ENCODE assay signal across 8 mouse cellular contexts in genomic region chr6:8958081-8958919, GRCm38 (mm10). TPM values are rescaled to one million over a fixed set of nuclear protein-coding genes. Genes with fewer than 3 reads are reported as not detected.
DNase-seq lines count a peak whose midpoint lies in the region; ATAC-seq lines count a peak whose summit lies in the region.

No protein-coding gene starts in this region.

- intact Hi-C loops in heart, postnatal 25 days (cut with DNase I), result no loop called here

- peak overlapping the region; percentile 26; the same call in 1 of the 2 replicates for H3K4me2 ChIP-seq in heart, embryonic 14.5 days (ENCODE audit: low read length)
- peak overlapping the region; percentile 44 for H3K4me2 ChIP-seq in embryonic facial prominence, embryonic 13.5 days
- peak overlapping the region; percentile 46; the same call in 1 of the 2 replicates for H3K4me2 ChIP-seq in kidney, embryonic 15.5 days
- H3K4me2 ChIP-seq in neural tube, embryonic 15.5 days, result peak overlapping the region; percentile 63

- H3K27me3 ChIP-seq in heart, embryonic 14.5 days (ENCODE audit: control insufficient read depth, insufficient read depth, low read length), result peaks cover 59% of the 10 kb centered on the region
- H3K27me3 ChIP-seq in embryonic facial prominence, embryonic 13.5 days, result peaks cover 69% of the 10 kb centered on the region
- peaks cover 63% of the 10 kb centered on the region for H3K27me3 ChIP-seq in kidney, embryonic 15.5 days
- H3K27me3 ChIP-seq in neural tube, embryonic 15.5 days (replicated peaks), result peaks cover 23% of the 10 kb centered on the region

- H3K9ac ChIP-seq in heart, embryonic 14.5 days (ENCODE audit: low read length), result no peak overlapping the region
- no peak overlapping the region for H3K9ac ChIP-seq in embryonic facial prominence, embryonic 13.5 days
- no peak overlapping the region for H3K9ac ChIP-seq in kidney, embryonic 15.5 days
- H3K9ac ChIP-seq in neural tube, embryonic 15.5 days (replicated peaks), result peak overlapping the region; percentile 44; the same call in 1 of the 2 replicates

- no peaks in the 10 kb centered on the region for H3K36me3 ChIP-seq in heart, embryonic 14.5 days (ENCODE audit: control insufficient read depth, insufficient read depth, low read length)
- H3K36me3 ChIP-seq in embryonic facial prominence, embryonic 13.5 days, result no peaks in the 10 kb centered on the region
- H3K36me3 ChIP-seq in kidney, embryonic 15.5 days, result no peaks in the 10 kb centered on the region
- H3K36me3 ChIP-seq in neural tube, embryonic 15.5 days, result no peaks in the 10 kb centered on the region

- no peak for DNase-seq in heart, postnatal 25 days (ENCODE audit: low spot score)
- peak; percentile 55 for DNase-seq in ZHBTc4 (ENCODE audit: low read depth, low spot score)
- no peak for DNase-seq in spleen, postnatal 10 days (ENCODE audit: low spot score in 2 of 2)
- no peak for DNase-seq in lung, postnatal 25 days (ENCODE audit: low spot score)

- H3K4me1 ChIP-seq in heart, embryonic 14.5 days (ENCODE audit: control insufficient read depth in 2 of 2, insufficient read depth in 2 of 2, low read length in 2 of 2), result no peaks in the 10 kb centered on the region
- H3K4me1 ChIP-seq in embryonic facial prominence, embryonic 13.5 days, result peaks cover 6% of the 10 kb centered on the region; the same call in 1 of the 2 replicates
- peaks cover 17% of the 10 kb centered on the region for H3K4me1 ChIP-seq in kidney, embryonic 15.5 days
- H3K4me1 ChIP-seq in neural tube, embryonic 15.5 days, result peaks cover 38% of the 10 kb centered on the region

- H3K4me3 ChIP-seq in heart, embryonic 14.5 days (ENCODE audit: control insufficient read depth in 1 of 2, insufficient read depth in 1 of 2, low read depth in 1 of 2, low read length in 2 of 2), result no peak overlapping the region; a peak in 1 of 4 replicates
- no peak overlapping the region for H3K4me3 ChIP-seq in embryonic facial prominence, embryonic 13.5 days
- no peak overlapping the region for H3K4me3 ChIP-seq in kidney, embryonic 15.5 days (replicated peaks)
- peak overlapping the region; percentile 38 for H3K4me3 ChIP-seq in neural tube, embryonic 15.5 days (replicated peaks)

- WGBS in heart, embryonic 14.5 days, result 5% methylated on average over 28 of the region's 28 CpGs
- WGBS in embryonic facial prominence, embryonic 13.5 days, result 4% methylated on average over 28 of the region's 28 CpGs
- 3% methylated on average over 28 of the region's 28 CpGs for WGBS in kidney, embryonic 15.5 days
- 1% methylated on average over 28 of the region's 28 CpGs for whole genome bisulfite sequencing in neural tube, embryonic 15.5 days

- no peak for ATAC-seq in heart, embryonic 14.5 days (ENCODE audit: insufficient number of reproducible peaks, insufficient read depth, low FRiP score, low read depth)
- no peak for ATAC-seq in embryonic facial prominence, embryonic 13.5 days (ENCODE audit: insufficient number of reproducible peaks, insufficient read depth, low FRiP score, low TSS enrichment, low read depth)
- peak; percentile 60 for ATAC-seq in kidney, embryonic 15.5 days (replicated peaks; ENCODE audit: low FRiP score)
- ATAC-seq in neural tube, embryonic 15.5 days (ENCODE audit: low FRiP score), result peak; percentile 85

- H3K27ac ChIP-seq in heart, embryonic 14.5 days (replicated peaks in 1 of 2; ENCODE audit: control insufficient read depth in 1 of 2, insufficient read depth in 1 of 2, low read depth in 2 of 2, low read length in 2 of 2), result no peak overlapping the region
- no peak overlapping the region for H3K27ac ChIP-seq in embryonic facial prominence, embryonic 13.5 days
- no peak overlapping the region for H3K27ac ChIP-seq in kidney, embryonic 15.5 days
- 0 out of 2 replicates have a peak overlapping the region, but pooled peaks have one; percentile 38 for H3K27ac ChIP-seq in neural tube, embryonic 15.5 days (replicated peaks)

- no peaks in the 10 kb centered on the region for H3K9me3 ChIP-seq in heart, embryonic 14.5 days (ENCODE audit: control insufficient read depth, low read length)
- no peaks in the 10 kb centered on the region for H3K9me3 ChIP-seq in embryonic facial prominence, embryonic 13.5 days
- no peaks in the 10 kb centered on the region for H3K9me3 ChIP-seq in kidney, embryonic 15.5 days (replicated peaks)
- no peaks in the 10 kb centered on the region for H3K9me3 ChIP-seq in neural tube, embryonic 15.5 days (replicated peaks)

RNA-seq across cellular contexts. Expression of gene Nxph1, which starts 10.1 kb away (rescaled TPM):
- polyA plus RNA-seq in heart, embryonic 14.5 days (2014; fragmentation: Nextera tagmentation; extraction: Ambion mirVana), result 0.24 and 0.28 TPM in 2 replicates
- total RNA-seq in heart, postnatal 25 days (2021), result not detected
- polyA plus RNA-seq in embryonic facial prominence, embryonic 13.5 days (2015; fragmentation: Nextera tagmentation; extraction: Ambion mirVana), result 2.9 and 3.2 TPM in 2 replicates
- 0.38 and 0.39 TPM in 2 replicates for polyA plus RNA-seq in kidney, embryonic 15.5 days (2015; fragmentation: Nextera tagmentation; extraction: Ambion mirVana)
- 80.9 and 110 TPM in 2 replicates for polyA plus RNA-seq in neural tube, embryonic 15.5 days (2015; fragmentation: Nextera tagmentation; extraction: Ambion mirVana)

Comparison
In these comparisons a context has a peak if more than half of its experiments do, and no peak if none do; other contexts are left out.
1. ATAC-seq: peak in kidney, embryonic 15.5 days (single experiment) and neural tube, embryonic 15.5 days (single experiment); none in heart, embryonic 14.5 days (single experiment) and embryonic facial prominence, embryonic 13.5 days (single experiment).
2. RNA of gene Nxph1, which starts 10.1 kb away (polyA plus RNA-seq): 80.9 to 110 TPM in neural tube, embryonic 15.5 days; 2.9 to 3.2 TPM in embryonic facial prominence, embryonic 13.5 days, 0.38 to 0.39 TPM in kidney, embryonic 15.5 days and 0.24 to 0.28 TPM in heart, embryonic 14.5 days; every median in the first group is over 10 times any median in the second.
3. Peak in every context shown above with its lines, with median percentiles within 50 percentile points of each other: H3K4me2 ChIP-seq.